Mouse (Mus musculus) lung, adult 2 months (tissue): ENCODE results near the gene Dpysl5.

Experiments used
- CTCF ChIP-seq: fragments of 200-500 bp; IDR thresholded peaks from 2 replicates; pipeline ENCODE4 v1.5.1; 2011; ENCODE audit warnings: mild to moderate bottlenecking, low read length, control low read depth; ENCODE audit not compliant: insufficient read depth
- POLR2A ChIP-seq: fragments of 200-500 bp; IDR thresholded peaks from 2 replicates; pipeline ENCODE4 v1.6.1; 2011; ENCODE audit warnings: low read depth, mild to moderate bottlenecking, control low read depth, low read length, borderline replicate concordance; ENCODE audit errors: extremely low read depth

- TF ChIP-seq POLR2A = no peak
- no peak for TF ChIP-seq CTCF
Observed at GRCm38 (mm10) chr5:30822689-30823088, 111.3 kb downstream of the Dpysl5 start.
